Comparison of ENCODE assay signal across 27 mouse cellular contexts in the genomic region with DNA sequence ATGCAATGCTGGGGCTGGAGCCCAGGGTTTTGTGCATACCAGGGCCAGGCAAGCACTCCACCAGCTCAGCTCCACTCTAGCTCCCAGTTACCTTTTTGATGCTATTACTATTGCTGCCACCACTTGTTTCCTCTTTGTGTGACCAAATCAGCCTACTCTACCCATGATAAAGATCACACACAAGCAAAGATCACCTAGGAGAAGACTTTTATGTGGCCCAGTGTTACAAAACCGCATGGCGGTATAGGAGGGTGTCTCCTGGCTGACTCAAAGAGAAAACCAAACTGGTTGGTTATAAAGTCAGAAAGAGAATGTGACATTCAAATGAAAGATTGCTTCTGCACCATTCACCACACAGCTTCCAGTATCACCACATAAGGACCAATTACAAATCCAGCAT. TPM values are rescaled to one million over a fixed set of nuclear protein-coding genes. Genes with fewer than 3 reads are reported as not detected.
A peak's percentile ranks its signal among the peaks of the same experiment; 100 is the strongest.
DNase-seq lines count a peak whose midpoint lies in the region; ATAC-seq and TF ChIP-seq lines count a peak whose summit lies in the region.
"Had no signal": no experiment of that assay in that cellular context is flagged by ENCODE, and none has a peak within 500 bp of the region (broad histone marks: within the 10 kb centered on the region; RNA-seq: fewer than 3 reads in every experiment).

No protein-coding gene starts in this region.

- H3K9ac ChIP-seq in stomach, postnatal 0 days (ENCODE audit: low read length) = no peak overlapping the region
- H3K9ac ChIP-seq: embryonic facial prominence, embryonic 15.5 days; forebrain, embryonic 13.5 days; hindbrain, embryonic 12.5 days; limb, embryonic 13.5 days; lung, embryonic 15.5 days; neural tube, embryonic 13.5 days had no signal

- intact Hi-C loops in gastrocnemius, postnatal 36 days (cut with DNase I) = no loop called here

- TF ChIP-seq CTCF in stomach, postnatal 0 days (IDR thresholded peaks at IDR 0.05; ENCODE audit: low read depth) = no peak

- H3K36me3 ChIP-seq in stomach, postnatal 0 days (ENCODE audit: control insufficient read depth, insufficient read depth, low read length) = no peaks in the 10 kb centered on the region
- H3K36me3 ChIP-seq: embryonic facial prominence, embryonic 10.5 days; embryonic facial prominence, embryonic 15.5 days; hindbrain, embryonic 12.5 days; limb, embryonic 13.5 days; lung, embryonic 15.5 days; neural tube, embryonic 13.5 days had no signal

- H3K4me3 ChIP-seq in stomach, postnatal 0 days (ENCODE audit: low read depth, low read length) = no peak overlapping the region
- H3K4me3 ChIP-seq: embryonic facial prominence, embryonic 10.5 days; embryonic facial prominence, embryonic 15.5 days; forebrain, embryonic 13.5 days; hindbrain, embryonic 12.5 days; limb, embryonic 13.5 days; lung, embryonic 15.5 days; neural tube, embryonic 13.5 days had no signal

- H3K4me1 ChIP-seq in stomach, postnatal 0 days (replicated peaks; ENCODE audit: control insufficient read depth, insufficient read depth) = no peaks in the 10 kb centered on the region
- H3K4me1 ChIP-seq: embryonic facial prominence, embryonic 15.5 days; forebrain, embryonic 13.5 days; hindbrain, embryonic 12.5 days; limb, embryonic 13.5 days; lung, embryonic 15.5 days; neural tube, embryonic 13.5 days had no signal

- 84% methylated on average over 2 of the region's 2 CpGs for WGBS in stomach, postnatal 0 days

- H3K27ac ChIP-seq in stomach, postnatal 0 days (replicated peaks) = no peak overlapping the region
- H3K27ac ChIP-seq: embryonic facial prominence, embryonic 10.5 days; embryonic facial prominence, embryonic 15.5 days; forebrain, embryonic 13.5 days; hindbrain, embryonic 12.5 days; limb, embryonic 13.5 days; lung, embryonic 15.5 days; neural tube, embryonic 13.5 days had no signal

- no peaks in the 10 kb centered on the region for H3K27me3 ChIP-seq in stomach, postnatal 0 days (ENCODE audit: control insufficient read depth, insufficient read depth, low read length)
- H3K27me3 ChIP-seq: embryonic facial prominence, embryonic 15.5 days; forebrain, embryonic 13.5 days; hindbrain, embryonic 12.5 days; limb, embryonic 13.5 days; lung, embryonic 15.5 days; neural tube, embryonic 13.5 days had no signal

- no peak for TF ChIP-seq EP300 in stomach, postnatal 0 days (optimal IDR thresholded peaks at IDR 0.05)

- no peak overlapping the region for H3K4me2 ChIP-seq in stomach, postnatal 0 days (replicated peaks; ENCODE audit: low read depth)
- H3K4me2 ChIP-seq: embryonic facial prominence, embryonic 15.5 days; forebrain, embryonic 13.5 days; heart, embryonic 11.5 days; hindbrain, embryonic 12.5 days; limb, embryonic 13.5 days; liver, embryonic 11.5 days; lung, embryonic 15.5 days; midbrain, embryonic 11.5 days; neural tube, embryonic 13.5 days had no signal

- no peaks in the 10 kb centered on the region for H3K9me3 ChIP-seq in stomach, postnatal 0 days (ENCODE audit: control insufficient read depth, low read length)
- H3K9me3 ChIP-seq: embryonic facial prominence, embryonic 10.5 days; embryonic facial prominence, embryonic 15.5 days; forebrain, embryonic 13.5 days; hindbrain, embryonic 12.5 days; limb, embryonic 13.5 days; lung, embryonic 15.5 days; neural tube, embryonic 13.5 days had no signal

- peak; percentile 96 for ATAC-seq in inflammation-experienced regulatory T-cells, adult 6 months
- no peak for ATAC-seq in stomach, postnatal 0 days (ENCODE audit: low FRiP score, low TSS enrichment)
- ATAC-seq: forebrain, embryonic 13.5 days; midbrain, embryonic 16.5 days had no signal

- peak; percentile 75 for DNase-seq in CD4-positive, CD25-positive, alpha-beta regulatory T cell, adult 2 months (ENCODE audit: low read depth, low spot score)
- peak; percentile 61 to 71 for DNase-seq in CD8-positive naive resting alpha-beta T cell, adult 2 months (ENCODE audit: low read depth in 2 of 2, low spot score in 2 of 2)
- peak; percentile 21 for DNase-seq in thymus, postnatal 14 days
- DNase-seq in kidney, postnatal 4 days = no peak
- no peak for DNase-seq in stomach, postnatal 0 days (ENCODE audit: low spot score)
- DNase-seq in gastrocnemius, postnatal 36 days = no peak
- DNase-seq: B cell, adult 2 months; cerebellum, adult 8-10 months; cerebellum, postnatal 25 days; gastrocnemius, postnatal 25 days; heart, adult 18-20 months; heart, postnatal 36 days; kidney, adult 11 months; kidney, postnatal 10 days; layer of hippocampus, adult 9-11 months had no signal

RNA-seq across cellular contexts. Expression of a gene that starts 33.9 kb away (rescaled TPM):
- polyA plus RNA-seq in inflammation-experienced regulatory T-cells, adult 6 months (2017; shearing (Covaris generic)) = 100 to 1,000 TPM; 167 to 333 (median 215) TPM
- polyA plus RNA-seq in stomach, postnatal 0 days (2015; fragmentation: Nextera tagmentation; extraction: Ambion mirVana) = 371 and 384 TPM in 2 replicates
- 10 to 100 TPM; 23.3 to 24.7 TPM for total RNA-seq in gastrocnemius, postnatal 36 days (2021)

Comparison
In these comparisons a context has a peak if more than half of its experiments do, and no peak if none do; other contexts are left out.
1. DNase-seq: peak in CD4-positive, CD25-positive, alpha-beta regulatory T cell, adult 2 months (single experiment), CD8-positive naive resting alpha-beta T cell, adult 2 months (2 of 2) and thymus, postnatal 14 days (single experiment); none in kidney, postnatal 4 days (0 of 2), stomach, postnatal 0 days (single experiment) and gastrocnemius, postnatal 36 days (0 of 2).